Mouse (Mus musculus): ENCODE measurements around the gene 1700007K13Rik. TPM values are rescaled to one million over a fixed set of nuclear protein-coding genes. Genes with fewer than 3 reads are reported as not detected.
A peak's percentile ranks its signal among the peaks of the same experiment; 100 is the strongest.

The 1700007K13Rik gene
- polyA plus RNA-seq, 1 experiment: not detected

GRCm38 (mm10) chr2:28423167-28423566, 43.0 kb downstream of the 1700007K13Rik start:
- no peak overlapping the region for H3K4me3 ChIP-seq (ENCODE audit: control insufficient read depth, insufficient read depth, low read length)
- peak; percentile 57 for DNase-seq
- 30% methylated on average over 3 of the region's 3 CpGs for WGBS
- no peaks in the 10 kb centered on the region for H3K27me3 ChIP-seq (ENCODE audit: control insufficient read depth, insufficient read depth, low read length)
- H3K36me3 ChIP-seq (ENCODE audit: control insufficient read depth, insufficient read depth, low read length): no peaks in the 10 kb centered on the region
- no peak for TF ChIP-seq POLR2A (IDR thresholded peaks at IDR 0.05; ENCODE audit: control insufficient read depth, extremely low read depth, insufficient read depth, low read length, poor library complexity)
- no peak for TF ChIP-seq CTCF (IDR thresholded peaks at IDR 0.05; ENCODE audit: borderline replicate concordance, control insufficient read depth, extremely low read depth, insufficient read depth, low read length, poor library complexity)
- no peaks in the 10 kb centered on the region for H3K4me1 ChIP-seq (replicated peaks; ENCODE audit: control insufficient read depth, insufficient read depth, low read length)
- H3K27ac ChIP-seq (ENCODE audit: control insufficient read depth, insufficient read depth, low read length): no peak overlapping the region

GRCm38 (mm10) chr2:28419898-28420297, 46.2 kb downstream of the 1700007K13Rik start:
- H3K27ac ChIP-seq (ENCODE audit: control insufficient read depth, insufficient read depth, low read length): no peak overlapping the region
- no peak overlapping the region for H3K4me3 ChIP-seq (ENCODE audit: control insufficient read depth, insufficient read depth, low read length)
- no peaks in the 10 kb centered on the region for H3K4me1 ChIP-seq (replicated peaks; ENCODE audit: control insufficient read depth, insufficient read depth, low read length)
- TF ChIP-seq CTCF (IDR thresholded peaks at IDR 0.05; ENCODE audit: borderline replicate concordance, control insufficient read depth, extremely low read depth, insufficient read depth, low read length, poor library complexity) (peak; percentile 77; the same call in 1 of the 2 replicates), POLR2A (IDR thresholded peaks at IDR 0.05; ENCODE audit: control insufficient read depth, extremely low read depth, insufficient read depth, low read length, poor library complexity) (no peak)
- H3K36me3 ChIP-seq (ENCODE audit: control insufficient read depth, insufficient read depth, low read length): no peaks in the 10 kb centered on the region
- no peaks in the 10 kb centered on the region for H3K27me3 ChIP-seq (ENCODE audit: control insufficient read depth, insufficient read depth, low read length)
- WGBS: 43% methylated on average over 4 of the region's 4 CpGs
- peak; percentile 54 for DNase-seq

GRCm38 (mm10) chr2:28418034-28418433, 48.1 kb downstream of the 1700007K13Rik start:
- Histone ChIP-seq H3K27ac (ENCODE audit: control insufficient read depth, insufficient read depth, low read length) (no peak overlapping the region), H3K36me3 (ENCODE audit: control insufficient read depth, insufficient read depth, low read length) (no peaks in the 10 kb centered on the region), H3K4me3 (ENCODE audit: control insufficient read depth, insufficient read depth, low read length) (no peak overlapping the region), H3K27me3 (ENCODE audit: control insufficient read depth, insufficient read depth, low read length) (no peaks in the 10 kb centered on the region), H3K4me1 (replicated peaks; ENCODE audit: control insufficient read depth, insufficient read depth, low read length) (no peaks in the 10 kb centered on the region)
- peak; percentile 79; the same call in 1 of the 2 replicates for TF ChIP-seq CTCF (IDR thresholded peaks at IDR 0.05; ENCODE audit: borderline replicate concordance, control insufficient read depth, extremely low read depth, insufficient read depth, low read length, poor library complexity)
- TF ChIP-seq POLR2A (IDR thresholded peaks at IDR 0.05; ENCODE audit: control insufficient read depth, extremely low read depth, insufficient read depth, low read length, poor library complexity): no peak
- peak; percentile 75 for DNase-seq
- 48% methylated on average over 2 of the region's 2 CpGs for WGBS

- TF ChIP-seq CTCF (IDR thresholded peaks at IDR 0.05; ENCODE audit: borderline replicate concordance, control insufficient read depth, extremely low read depth, insufficient read depth, low read length, poor library complexity) (no peak), POLR2A (IDR thresholded peaks at IDR 0.05; ENCODE audit: control insufficient read depth, extremely low read depth, insufficient read depth, low read length, poor library complexity) (no peak)
- 100% methylated on average over 1 of the region's 1 CpGs for WGBS
- no peaks in the 10 kb centered on the region for H3K4me1 ChIP-seq (replicated peaks; ENCODE audit: control insufficient read depth, insufficient read depth, low read length)
- H3K27me3 ChIP-seq (ENCODE audit: control insufficient read depth, insufficient read depth, low read length): no peaks in the 10 kb centered on the region
- DNase-seq: no peak
- no peak overlapping the region for H3K4me3 ChIP-seq (ENCODE audit: control insufficient read depth, insufficient read depth, low read length)
- no peak overlapping the region for H3K27ac ChIP-seq (ENCODE audit: control insufficient read depth, insufficient read depth, low read length)
- no peaks in the 10 kb centered on the region for H3K36me3 ChIP-seq (ENCODE audit: control insufficient read depth, insufficient read depth, low read length)
Measured at GRCm38 (mm10) chr2:28416511-28416910, 49.6 kb downstream of the 1700007K13Rik start.

GRCm38 (mm10) chr2:28415387-28416024, 50.6 kb downstream of the 1700007K13Rik start:
- H3K27ac ChIP-seq (ENCODE audit: control insufficient read depth, insufficient read depth, low read length): no peak overlapping the region

GRCm38 (mm10) chr2:28414757-28415137, 51.4 kb downstream of the 1700007K13Rik start:
- no peaks in the 10 kb centered on the region for H3K36me3 ChIP-seq (ENCODE audit: control insufficient read depth, insufficient read depth, low read length)
- WGBS: 95% methylated on average over 5 of the region's 5 CpGs
- no peak for DNase-seq
- no peaks in the 10 kb centered on the region for H3K4me1 ChIP-seq (replicated peaks; ENCODE audit: control insufficient read depth, insufficient read depth, low read length)
- TF ChIP-seq POLR2A (IDR thresholded peaks at IDR 0.05; ENCODE audit: control insufficient read depth, extremely low read depth, insufficient read depth, low read length, poor library complexity): no peak
- no peak for TF ChIP-seq CTCF (IDR thresholded peaks at IDR 0.05; ENCODE audit: borderline replicate concordance, control insufficient read depth, extremely low read depth, insufficient read depth, low read length, poor library complexity)
- no peak overlapping the region for H3K27ac ChIP-seq (ENCODE audit: control insufficient read depth, insufficient read depth, low read length)
- H3K27me3 ChIP-seq (ENCODE audit: control insufficient read depth, insufficient read depth, low read length): no peaks in the 10 kb centered on the region
- H3K4me3 ChIP-seq (ENCODE audit: control insufficient read depth, insufficient read depth, low read length): no peak overlapping the region

More at GRCm38 (mm10) chr2:28415387-28416024, 50.6 kb downstream of the 1700007K13Rik start:
- no peaks in the 10 kb centered on the region for H3K4me1 ChIP-seq (replicated peaks; ENCODE audit: control insufficient read depth, insufficient read depth, low read length)
- DNase-seq: no peak
- no peaks in the 10 kb centered on the region for H3K27me3 ChIP-seq (ENCODE audit: control insufficient read depth, insufficient read depth, low read length)
- H3K4me3 ChIP-seq (ENCODE audit: control insufficient read depth, insufficient read depth, low read length): no peak overlapping the region
- no peak for TF ChIP-seq POLR2A (IDR thresholded peaks at IDR 0.05; ENCODE audit: control insufficient read depth, extremely low read depth, insufficient read depth, low read length, poor library complexity)
- TF ChIP-seq CTCF (IDR thresholded peaks at IDR 0.05; ENCODE audit: borderline replicate concordance, control insufficient read depth, extremely low read depth, insufficient read depth, low read length, poor library complexity): no peak
- H3K36me3 ChIP-seq (ENCODE audit: control insufficient read depth, insufficient read depth, low read length): no peaks in the 10 kb centered on the region
- WGBS: 92% methylated on average over 10 of the region's 10 CpGs

Measured in thymus, adult 2 months (tissue).